Mouse (Mus musculus) heart, embryonic 14.5 days (tissue): Measurements from ENCODE around the gene Abhd17a. TPM values are rescaled to one million over a fixed set of nuclear protein-coding genes. Genes with fewer than 3 reads are reported as not detected.

Source experiments
- ATAC-seq: fragments of 200-750 bp; cut with Nextera tagmentation; 2 replicates; pipeline ENCODE4 v1.8.0; 2017; ENCODE audit warnings: low read depth, moderate TSS enrichment; ENCODE audit not compliant: insufficient number of reproducible peaks, insufficient read depth, low FRiP score
- H3K27ac ChIP-seq, 2 experiments: fragments of 200-500 bp in 1 of 2; fragments of 300-500 bp in 1 of 2; sonication (generic) in 1 of 2; replicated peaks in 1 of 2; 2 replicates each; pipeline ENCODE4 v1.5.1; 2012 to 2014; ENCODE audit warnings: low read depth in 2 of 2, low read length in 2 of 2, control low read depth in 1 of 2, mild to moderate bottlenecking in 1 of 2, mixed read lengths in 1 of 2; ENCODE audit not compliant: control insufficient read depth in 1 of 2, insufficient read depth in 1 of 2
- H3K27me3 ChIP-seq: fragments of 300-500 bp; sonication (generic); 2 replicates; pipeline ENCODE4 v1.6.1; 2014; ENCODE audit warnings: mild to moderate bottlenecking, low read length, control low read depth; ENCODE audit not compliant: control insufficient read depth, insufficient read depth
- H3K36me3 ChIP-seq: fragments of 300-500 bp; sonication (generic); 2 replicates; pipeline ENCODE4 v1.6.1; 2014; ENCODE audit warnings: mild to moderate bottlenecking, control low read depth, low read length, mixed read lengths; ENCODE audit not compliant: control insufficient read depth, insufficient read depth
- H3K4me1 ChIP-seq, 2 experiments: fragments of 200-500 bp in 1 of 2; fragments of 300-500 bp in 1 of 2; sonication (generic) in 1 of 2; 2 replicates each; pipeline ENCODE4 v1.6.1; 2012 to 2014; ENCODE audit warnings: low read length in 2 of 2, control low read depth in 1 of 2, mixed read lengths in 1 of 2; ENCODE audit not compliant: control insufficient read depth in 2 of 2, insufficient read depth in 2 of 2
- H3K4me2 ChIP-seq: fragments of 300-500 bp; sonication (generic); 2 replicates; pipeline ENCODE4 v1.6.1; 2014; ENCODE audit warnings: mild to moderate bottlenecking, low read length
- H3K4me3 ChIP-seq, 2 experiments: fragments of 200-500 bp in 1 of 2; fragments of 300-500 bp in 1 of 2; sonication (generic) in 1 of 2; 2 replicates each; pipeline ENCODE4 v1.5.1; 2012 to 2014; ENCODE audit warnings: low read length in 2 of 2, mild to moderate bottlenecking in 2 of 2, control low read depth in 1 of 2, low read depth in 1 of 2, moderate library complexity in 1 of 2; ENCODE audit not compliant: control insufficient read depth in 1 of 2, insufficient read depth in 1 of 2
- H3K9ac ChIP-seq: fragments of 300-500 bp; sonication (generic); 2 replicates; pipeline ENCODE4 v1.6.1; 2014; ENCODE audit warnings: mild to moderate bottlenecking, low read length
- H3K9me3 ChIP-seq: fragments of 300-500 bp; sonication (generic); 2 replicates; pipeline ENCODE4 v1.6.1; 2016; ENCODE audit warnings: low read length, control low read depth; ENCODE audit not compliant: control insufficient read depth
- WGBS: fragments of 180-500 bp; shearing (Covaris S2); extraction: QIAGEN DNeasy Blood & Tissue Kit; methylation state at CpG from one replicate; pipeline ENCODE4 v1.1.7; 2014; 5-methylcytosine and 5-hydroxymethylcytosine counted together
- polyA plus RNA-seq: library from polyadenylated mRNA; unstranded; fragments of >200 nt; fragmentation: Nextera tagmentation; extraction: Ambion mirVana; gene quantifications from 2 replicates; pipeline ENCODE4 v1.2.1, GENCODE M21; 2014

Abhd17a gene
- polyA plus RNA-seq, 1 experiment from 2014 or later, result 141 TPM

- no peak for ATAC-seq
- Histone ChIP-seq H3K27me3 (no peaks in the 10 kb centered on the region), H3K9ac (no peak overlapping the region), H3K4me2 (no peak overlapping the region), H3K4me3 (no peak overlapping the region), H3K4me1 (peaks cover 7 to 8% of the 10 kb centered on the region in 2 experiments), H3K36me3 (peaks cover 32% of the 10 kb centered on the region), H3K9me3 (no peaks in the 10 kb centered on the region), H3K27ac (peak overlapping the region; percentile 42 to 53; a peak in 1 of 4 replicates)
- 34% methylated on average over 9 of the region's 9 CpGs for WGBS
These were observed 28.0 kb upstream of the Abhd17a start for GRCm38 (mm10) chr10:80618181-80618580.

- Histone ChIP-seq H3K4me3 (no peak overlapping the region), H3K36me3 (peaks cover 53% of the 10 kb centered on the region), H3K27ac (no peak overlapping the region), H3K4me1 (peaks cover 0 to 3% of the 10 kb centered on the region in 2 experiments; a peak in 1 of 4 replicates), H3K9ac (no peak overlapping the region), H3K9me3 (no peaks in the 10 kb centered on the region), H3K4me2 (no peak overlapping the region), H3K27me3 (no peaks in the 10 kb centered on the region)
- WGBS, result 86% methylated on average over 6 of the region's 6 CpGs
- ATAC-seq, result no peak
These were observed 24.2 kb upstream of the Abhd17a start for GRCm38 (mm10) chr10:80614351-80614750.

GRCm38 (mm10) chr10:80613821-80614220 lies 23.7 kb upstream of the Abhd17a start:
- ATAC-seq, result no peak
- H3K36me3 ChIP-seq, result peaks cover 58% of the 10 kb centered on the region
- WGBS, result 69% methylated on average over 3 of the region's 3 CpGs

GRCm38 (mm10) chr10:80611905-80612304 lies 21.8 kb upstream of the Abhd17a start:
- WGBS, result 94% methylated on average over 3 of the region's 3 CpGs
- H3K36me3 ChIP-seq, result peaks cover 77% of the 10 kb centered on the region
- H3K9ac ChIP-seq, result no peak overlapping the region

More at GRCm38 (mm10) chr10:80613821-80614220, 23.7 kb upstream of the Abhd17a start:
- Histone ChIP-seq H3K9ac (no peak overlapping the region), H3K27me3 (no peaks in the 10 kb centered on the region), H3K4me1 (peaks cover 0 to 3% of the 10 kb centered on the region in 2 experiments; a peak in 1 of 4 replicates), H3K27ac (no peak overlapping the region), H3K9me3 (no peaks in the 10 kb centered on the region), H3K4me3 (no peak overlapping the region), H3K4me2 (no peak overlapping the region)

GRCm38 (mm10) chr10:80611024-80611423 lies 20.9 kb upstream of the Abhd17a start:
- WGBS, result 68% methylated on average over 4 of the region's 4 CpGs
- no peak for ATAC-seq
- Histone ChIP-seq H3K36me3 (peaks cover 83% of the 10 kb centered on the region), H3K9ac (no peak overlapping the region), H3K4me2 (no peak overlapping the region), H3K27me3 (no peaks in the 10 kb centered on the region), H3K9me3 (no peaks in the 10 kb centered on the region), H3K4me3 (no peak overlapping the region), H3K4me1 (no peaks in the 10 kb centered on the region), H3K27ac (no peak overlapping the region)

More at GRCm38 (mm10) chr10:80611905-80612304, 21.8 kb upstream of the Abhd17a start:
- no peak overlapping the region for H3K4me2 ChIP-seq
- no peak overlapping the region for H3K4me3 ChIP-seq
- ATAC-seq, result no peak
- H3K27ac ChIP-seq, result no peak overlapping the region
- no peaks in the 10 kb centered on the region for H3K27me3 ChIP-seq
- no peaks in the 10 kb centered on the region for H3K9me3 ChIP-seq
- no peaks in the 10 kb centered on the region for H3K4me1 ChIP-seq

- no peak overlapping the region for H3K9ac ChIP-seq
- H3K36me3 ChIP-seq, result peaks cover 75% of the 10 kb centered on the region
- 90% methylated on average over 9 of the region's 9 CpGs for WGBS
- H3K4me1 ChIP-seq, result no peaks in the 10 kb centered on the region
- H3K9me3 ChIP-seq, result no peaks in the 10 kb centered on the region
- H3K4me2 ChIP-seq, result no peak overlapping the region
- ATAC-seq, result no peak
- no peak overlapping the region for H3K4me3 ChIP-seq
- no peaks in the 10 kb centered on the region for H3K27me3 ChIP-seq
- H3K27ac ChIP-seq, result no peak overlapping the region
These were observed 20.1 kb upstream of the Abhd17a start for GRCm38 (mm10) chr10:80610116-80610785.

- H3K9me3 ChIP-seq, result no peaks in the 10 kb centered on the region
- no peaks in the 10 kb centered on the region for H3K27me3 ChIP-seq
- peaks cover 66% of the 10 kb centered on the region for H3K36me3 ChIP-seq
- no peaks in the 10 kb centered on the region for H3K4me1 ChIP-seq
- no peak overlapping the region for H3K4me2 ChIP-seq
- ATAC-seq, result no peak
- no peak overlapping the region for H3K27ac ChIP-seq
- 90% methylated on average over 10 of the region's 10 CpGs for WGBS
- H3K9ac ChIP-seq, result no peak overlapping the region
- no peak overlapping the region for H3K4me3 ChIP-seq
These were observed 19.3 kb upstream of the Abhd17a start for GRCm38 (mm10) chr10:80609269-80609924.
